Mouse (Mus musculus): Measurements from ENCODE around the gene Gpc3. TPM values are rescaled to one million over a fixed set of nuclear protein-coding genes. Genes with fewer than 3 reads are reported as not detected.
"Not testable (repeated sequence)": the region's sequence is repeated elsewhere in the genome, so short reads cannot be mapped to it uniquely, and the experiment has no call there.

Gene Gpc3
- polyA plus RNA-seq, 1 experiment = 36.7 TPM

DNA sequence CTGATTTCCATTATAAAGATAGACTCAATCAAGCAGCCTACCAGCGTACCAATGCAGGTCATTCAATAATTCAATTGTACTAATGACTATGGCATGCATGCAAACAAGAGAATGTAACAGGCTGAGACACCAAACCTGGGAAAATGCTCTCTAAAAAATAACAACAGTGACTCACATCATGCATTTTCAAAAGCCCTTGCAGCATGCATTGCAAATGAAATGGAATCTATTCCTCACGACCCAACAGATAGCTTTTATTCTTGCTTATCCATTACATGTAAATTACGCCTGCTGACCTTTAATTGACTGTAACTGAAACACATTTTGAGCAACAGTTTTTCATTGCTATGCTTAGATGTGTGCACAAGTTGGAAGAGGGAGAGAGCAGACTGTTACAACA is 200.8 kb downstream of the Gpc3 start:
- no peak for DNase-seq (ENCODE audit: low read depth)

DNA sequence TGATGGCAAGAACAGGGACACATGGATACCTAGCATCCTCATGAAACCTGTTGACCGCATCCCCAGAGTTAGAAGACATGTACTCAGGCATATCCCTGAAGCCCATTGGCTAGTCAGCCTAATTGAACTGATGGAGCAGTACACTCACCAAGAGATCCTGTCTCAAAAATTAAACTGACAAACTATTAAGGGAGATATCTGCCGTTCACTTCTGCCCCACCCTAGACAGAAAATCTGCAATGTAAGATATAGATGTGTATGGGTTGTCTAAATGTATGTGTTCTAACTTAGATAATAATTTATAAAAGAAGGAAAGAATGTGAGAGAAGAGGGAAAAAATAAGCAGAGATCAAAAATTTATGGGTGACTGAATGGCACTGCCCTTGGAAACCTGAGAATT is 212.6 kb downstream of the Gpc3 start:
- DNase-seq (ENCODE audit: low read depth) = no peak

DNA sequence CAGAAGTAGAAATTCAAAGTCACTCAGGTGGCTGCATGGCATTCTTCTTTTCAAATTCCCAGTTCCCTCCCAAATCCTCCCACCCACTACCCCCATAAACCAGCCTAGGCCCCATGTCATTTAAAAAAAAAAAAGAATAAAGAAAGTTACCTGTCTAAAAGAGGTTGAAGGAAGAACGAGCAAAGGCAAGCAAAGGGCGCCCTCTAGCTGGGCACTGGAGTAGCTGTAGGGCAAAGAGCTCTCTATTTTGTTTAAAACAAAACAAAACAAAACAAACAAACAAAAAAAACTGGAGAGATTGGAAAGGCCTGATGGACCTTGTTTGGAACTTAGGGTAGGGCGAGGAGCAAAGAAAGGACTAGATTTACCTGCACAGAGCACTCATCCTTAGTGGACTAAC is 238.6 kb downstream of the Gpc3 start:
- no peak for DNase-seq (ENCODE audit: low read depth)

DNA sequence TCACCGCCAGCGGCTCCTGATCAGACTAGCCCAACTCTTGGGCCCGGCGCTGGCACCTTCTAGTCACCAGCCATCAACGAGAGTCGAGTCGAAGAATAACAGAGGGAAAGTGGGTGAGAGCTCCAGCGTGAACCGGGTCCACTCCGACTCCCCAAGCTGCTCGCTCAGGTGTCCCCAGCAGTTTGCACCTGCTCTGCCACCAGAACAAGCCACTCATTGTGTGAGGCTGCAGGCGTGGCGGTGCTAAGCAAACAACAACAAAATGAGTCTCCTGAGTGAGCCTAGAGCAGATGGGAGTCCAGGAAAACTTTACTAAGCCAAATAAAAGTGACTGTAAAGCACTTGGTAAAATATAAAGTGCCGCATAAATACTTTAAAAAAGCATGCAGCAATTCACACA is 239.5 kb downstream of the Gpc3 start:
- no peak for DNase-seq (ENCODE audit: low read depth)

DNA sequence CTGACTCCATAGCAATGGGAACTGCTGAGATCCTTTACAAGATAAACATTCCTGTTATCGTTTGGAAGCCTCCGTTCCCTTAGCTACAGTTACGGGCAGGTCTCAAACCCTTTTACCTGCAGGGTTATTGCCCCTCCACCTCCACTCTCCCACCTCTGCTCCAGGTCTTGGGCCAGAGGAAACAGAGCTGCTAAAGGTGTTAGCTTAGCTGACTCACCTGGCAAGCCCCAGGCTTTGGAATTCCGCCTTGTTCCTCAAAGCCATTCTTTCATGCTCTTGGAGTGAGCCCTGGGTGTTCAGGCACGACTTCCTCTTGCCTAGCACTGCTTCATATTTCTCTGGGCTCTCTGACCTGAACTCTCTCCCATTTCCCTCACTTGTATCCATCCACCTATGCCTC is 241.3 kb downstream of the Gpc3 start:
- peak; percentile 46 for DNase-seq (ENCODE audit: low read depth)

DNA sequence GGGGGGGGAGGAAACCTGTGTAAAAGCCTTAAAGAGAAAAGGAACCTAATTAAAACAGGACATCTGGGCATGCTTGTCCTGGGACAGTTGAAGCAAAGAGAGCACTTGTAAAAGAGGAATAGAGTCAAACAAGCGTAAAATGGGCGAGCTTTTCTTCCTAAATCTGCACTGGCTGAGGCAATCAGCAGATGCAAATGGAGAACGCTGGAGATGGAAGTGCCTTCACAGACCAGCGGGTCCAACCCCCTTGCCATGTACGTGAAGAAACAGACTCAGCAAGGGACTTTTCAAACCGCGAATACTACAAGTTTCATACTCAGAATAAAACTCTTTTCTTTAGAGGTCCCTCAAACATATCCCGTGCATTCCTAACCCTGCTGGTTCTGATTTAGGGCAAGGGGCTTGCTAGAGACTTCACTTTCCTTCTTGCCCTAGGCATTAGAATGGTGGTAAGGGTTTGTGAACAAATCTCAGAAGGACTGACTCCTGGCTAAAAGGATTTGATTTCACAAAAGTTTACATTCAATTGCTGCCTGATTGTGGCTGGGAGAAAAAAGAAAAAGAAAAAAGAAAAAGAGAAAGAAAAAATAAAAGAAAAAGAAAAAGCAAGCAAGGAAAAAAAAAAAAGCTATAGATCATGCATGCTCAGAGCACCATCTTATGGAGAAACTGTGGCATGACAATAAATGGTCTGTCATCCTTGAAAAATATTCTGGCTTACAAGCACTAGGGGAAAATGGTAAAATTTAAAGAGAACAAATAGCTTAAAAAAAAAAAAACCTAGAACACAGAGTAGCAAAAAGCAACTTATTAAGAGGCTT is 243.6 kb downstream of the Gpc3 start:
- no peak for DNase-seq (ENCODE audit: low read depth)

DNA sequence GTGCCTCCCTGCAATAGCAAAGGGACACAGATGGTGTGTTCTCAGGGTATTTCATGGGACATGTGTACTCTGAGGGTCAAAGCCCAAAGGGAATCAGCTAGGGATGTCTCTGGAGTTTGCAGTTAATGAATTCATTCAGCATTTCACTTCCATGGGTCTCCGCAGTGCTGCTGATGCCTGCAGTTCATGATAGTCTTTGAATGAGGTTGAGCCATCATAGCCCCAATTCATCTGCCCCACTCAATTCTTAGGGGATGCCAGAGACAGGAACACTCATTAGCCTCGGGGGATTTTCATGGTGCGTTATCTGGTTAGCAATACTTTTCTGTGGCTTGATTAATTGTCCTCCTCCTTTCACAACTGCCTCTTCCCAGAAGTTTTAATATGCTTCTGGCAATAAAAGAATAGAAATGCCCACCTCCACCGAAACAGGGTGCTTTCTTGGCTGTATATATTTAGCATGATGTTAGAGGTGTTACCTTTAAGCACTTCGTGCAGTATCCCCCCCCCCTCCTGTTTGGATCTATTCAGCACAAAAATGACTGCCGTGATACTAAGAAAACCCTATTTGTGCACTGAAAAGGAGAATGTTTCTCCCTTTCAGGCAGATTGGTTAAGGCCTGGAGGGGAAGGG is 244.3 kb downstream of the Gpc3 start:
- DNase-seq (ENCODE audit: low read depth) = no peak

DNA sequence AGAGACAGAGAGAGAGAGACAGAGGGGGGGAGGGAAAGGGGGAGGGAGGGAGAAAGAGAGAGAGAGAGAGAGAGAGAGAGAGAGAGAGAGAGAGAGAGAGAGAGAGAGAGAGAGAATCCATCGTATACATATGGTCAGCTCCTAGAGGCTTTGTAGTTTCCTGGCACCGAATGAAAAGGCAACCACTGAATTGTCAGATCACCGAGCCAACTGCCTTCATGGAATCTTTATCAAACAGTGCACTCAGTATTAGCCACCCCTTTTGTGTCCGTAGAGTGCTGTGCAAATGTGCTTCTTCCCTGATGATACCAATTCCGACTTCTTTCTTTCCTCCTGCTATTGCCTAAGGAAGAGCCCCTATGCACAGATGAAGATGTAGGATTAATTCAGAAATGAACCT is 246.9 kb downstream of the Gpc3 start:
- DNase-seq (ENCODE audit: low read depth) = no peak

DNA sequence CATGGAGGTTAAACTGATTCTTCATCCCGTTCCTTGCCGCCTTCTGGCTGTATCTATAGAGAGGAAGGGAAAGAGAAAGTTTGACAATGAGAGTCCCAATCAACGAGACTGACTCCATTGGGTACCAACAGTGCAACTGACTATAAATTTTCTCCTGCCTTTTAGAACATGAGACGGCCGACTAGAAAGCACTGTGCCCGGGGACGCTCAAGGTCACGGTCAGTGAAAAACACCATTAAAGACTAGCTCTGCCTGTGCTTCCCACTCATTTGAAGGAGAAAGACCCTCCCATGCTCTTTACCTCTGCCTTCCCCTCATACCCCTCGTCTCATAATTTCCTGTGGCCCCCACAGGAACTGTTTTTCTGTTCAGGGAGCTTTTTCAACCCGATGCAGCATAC is 248.0 kb downstream of the Gpc3 start:
- DNase-seq (ENCODE audit: low read depth) = no peak

DNA sequence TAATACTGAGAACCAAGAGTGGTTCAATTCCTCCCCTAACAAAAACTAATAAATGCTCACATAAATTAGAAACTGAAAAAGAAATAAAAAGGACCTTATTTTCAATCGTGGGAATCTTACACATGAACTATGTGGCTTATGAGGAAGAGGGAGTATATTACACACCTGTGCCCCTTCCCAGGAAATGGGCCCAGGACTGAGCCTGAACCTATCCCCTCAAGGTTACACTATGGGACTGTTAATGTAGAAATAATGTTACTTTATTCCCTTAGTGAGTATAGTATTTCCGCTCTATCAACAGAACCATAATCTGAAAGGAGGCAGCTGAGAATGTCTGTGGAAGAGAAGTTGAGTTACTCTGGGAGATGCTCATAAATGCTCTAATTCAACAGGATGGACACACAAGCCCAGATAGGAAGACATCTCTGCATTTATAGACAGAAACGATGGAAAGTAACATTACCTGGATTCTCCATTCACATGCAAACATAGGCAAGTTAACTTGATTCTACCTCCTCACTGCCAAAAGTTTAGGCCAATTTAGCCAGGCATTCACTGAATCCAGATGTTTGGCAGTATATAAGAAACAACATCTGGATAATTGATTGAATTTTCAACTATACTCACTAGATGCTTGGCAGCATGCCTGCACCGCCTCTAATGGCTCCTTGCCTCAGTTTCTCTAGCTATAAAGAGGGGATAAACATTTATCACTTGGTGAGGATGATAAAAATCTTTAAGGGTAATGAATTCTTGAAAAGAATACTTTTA is 251.3 kb downstream of the Gpc3 start:
- DNase-seq (ENCODE audit: low read depth) = no peak

DNA sequence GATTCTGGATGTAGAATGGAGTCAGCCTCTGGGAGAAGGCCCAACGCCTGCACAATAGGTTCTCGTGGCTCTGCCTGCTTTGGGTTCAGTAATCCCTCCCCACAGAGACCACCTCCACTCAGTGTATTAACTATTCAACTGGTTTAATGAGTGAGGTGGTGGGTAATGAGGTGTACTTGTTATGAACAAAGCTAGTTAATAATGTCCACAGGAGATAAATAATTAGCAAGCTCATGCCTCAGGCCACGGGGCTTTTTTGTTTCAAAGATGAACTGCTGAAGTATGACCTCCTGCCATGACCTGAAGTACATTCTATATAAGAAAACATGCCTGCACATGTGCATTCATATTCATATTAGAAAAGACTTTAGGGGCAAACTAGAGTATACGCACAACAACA is 260.8 kb downstream of the Gpc3 start:
- DNase-seq (ENCODE audit: low read depth) = no peak

DNA sequence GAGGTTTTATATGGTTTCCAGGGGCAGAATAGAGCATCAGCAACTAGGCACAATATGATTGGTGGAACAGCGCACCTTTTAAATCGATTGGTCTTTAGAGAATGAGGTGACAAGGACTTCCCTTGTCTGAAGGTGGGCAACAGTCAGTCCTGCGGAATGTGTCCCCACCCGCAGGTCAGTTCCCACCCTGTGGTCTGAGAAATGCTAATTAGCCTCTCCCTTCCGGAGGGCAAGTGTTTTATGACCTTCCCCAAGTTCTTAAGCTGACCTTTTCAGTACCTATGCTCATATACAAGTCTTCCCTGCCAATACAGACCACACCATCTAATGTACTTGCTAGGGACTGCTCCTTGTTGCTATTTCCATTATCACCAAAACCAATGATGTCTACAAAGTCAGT is 263.1 kb downstream of the Gpc3 start:
- not testable (repeated sequence) for DNase-seq (ENCODE audit: low read depth)

DNA sequence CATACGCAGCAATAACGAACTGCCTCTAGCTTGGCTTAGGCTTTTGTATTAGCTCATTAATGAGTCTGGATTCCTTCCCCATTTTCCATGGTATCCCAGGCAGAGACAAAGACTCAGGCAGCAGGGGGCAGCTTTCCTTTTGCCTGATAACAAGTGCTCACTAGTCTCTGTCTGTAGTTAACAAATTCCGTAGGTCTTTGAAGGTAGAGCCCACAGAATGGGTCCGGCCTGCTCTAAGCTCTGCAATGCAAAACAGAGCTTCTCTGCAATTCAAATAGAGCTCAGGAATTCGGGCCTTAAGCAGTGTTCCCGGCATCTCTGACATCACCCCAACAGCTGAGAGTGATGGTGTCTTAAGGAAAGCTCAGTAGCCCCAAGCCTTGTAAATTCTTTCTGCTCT is 265.0 kb downstream of the Gpc3 start:
- no peak for DNase-seq (ENCODE audit: low read depth)

DNA sequence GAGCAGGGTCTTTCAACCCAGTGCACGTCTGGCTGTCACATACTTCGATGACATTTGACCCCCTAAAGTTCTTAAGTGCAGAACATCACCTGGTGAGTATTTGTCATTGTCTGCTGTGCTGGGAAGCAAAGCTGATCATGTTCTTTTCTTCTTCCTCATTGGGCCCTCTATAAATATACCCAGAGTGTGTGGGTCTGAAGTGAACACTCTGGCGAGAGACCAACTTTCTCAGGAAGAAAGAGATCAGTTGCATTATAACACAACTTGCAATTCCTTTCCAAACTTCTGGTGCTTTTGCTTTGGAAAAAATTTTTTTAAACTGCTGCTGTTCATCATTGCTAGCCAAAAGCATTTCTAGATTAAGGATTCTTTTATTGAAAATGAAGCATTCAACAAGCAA is 269.7 kb downstream of the Gpc3 start:
- DNase-seq (ENCODE audit: low read depth) = no peak

DNA sequence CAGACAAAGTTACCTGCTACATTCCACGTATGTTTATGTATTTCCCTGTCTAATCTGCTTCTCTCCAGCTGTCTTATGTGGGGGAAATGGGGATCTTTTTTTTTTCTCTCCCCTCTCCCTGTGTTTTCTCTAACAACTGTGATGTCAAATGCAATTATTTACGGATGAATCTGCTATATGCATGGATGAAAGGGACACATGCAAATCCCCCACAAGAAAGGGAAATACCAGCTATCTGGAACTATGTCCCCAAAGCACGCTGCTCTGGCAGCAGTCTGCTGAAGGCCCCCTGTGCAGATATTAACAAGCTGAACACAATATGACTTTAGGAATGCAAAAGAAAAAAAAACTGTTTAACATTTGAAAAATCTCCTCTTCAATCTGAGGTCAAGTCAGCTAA is 273.5 kb downstream of the Gpc3 start:
- DNase-seq (ENCODE audit: low read depth) = no peak

DNA sequence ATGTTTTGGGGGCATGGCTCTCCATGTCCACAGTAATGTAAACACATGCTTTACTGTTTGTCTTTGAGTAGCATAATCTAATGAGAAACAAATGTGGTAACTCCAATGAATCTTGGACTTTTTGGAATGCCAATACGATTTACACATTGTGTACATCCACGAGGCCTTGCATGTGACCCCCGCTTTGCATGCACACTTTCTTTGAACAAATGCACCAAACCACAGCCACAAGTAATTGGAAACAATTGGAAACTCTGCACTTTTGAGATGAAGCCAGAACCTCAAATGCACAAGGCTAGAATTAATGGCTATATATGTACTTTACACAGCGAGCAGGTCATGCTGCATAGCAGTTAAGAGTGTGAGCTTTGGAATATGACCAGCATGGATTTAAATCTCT is 292.0 kb downstream of the Gpc3 start:
- no peak for DNase-seq (ENCODE audit: low read depth)

DNA sequence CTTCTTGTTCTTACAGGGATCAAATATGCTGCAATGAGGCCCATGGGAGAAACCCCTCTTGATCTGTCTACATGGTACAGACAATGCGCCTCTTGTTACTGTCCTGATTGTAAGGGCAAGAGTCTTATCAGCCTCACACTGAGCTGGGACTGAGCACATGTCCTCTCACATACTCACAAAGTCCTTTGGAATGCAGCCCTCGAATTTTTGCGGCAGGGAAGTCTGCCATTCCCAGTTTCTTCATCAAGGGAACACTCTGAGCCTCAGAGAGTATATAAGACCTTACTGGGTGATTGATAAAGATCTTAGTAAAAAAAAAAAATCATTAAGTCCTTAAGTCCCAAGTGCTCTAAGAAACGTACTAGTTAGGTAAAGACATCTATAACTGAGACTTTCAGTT is 293.1 kb downstream of the Gpc3 start:
- DNase-seq (ENCODE audit: low read depth) = peak; percentile 51

DNA sequence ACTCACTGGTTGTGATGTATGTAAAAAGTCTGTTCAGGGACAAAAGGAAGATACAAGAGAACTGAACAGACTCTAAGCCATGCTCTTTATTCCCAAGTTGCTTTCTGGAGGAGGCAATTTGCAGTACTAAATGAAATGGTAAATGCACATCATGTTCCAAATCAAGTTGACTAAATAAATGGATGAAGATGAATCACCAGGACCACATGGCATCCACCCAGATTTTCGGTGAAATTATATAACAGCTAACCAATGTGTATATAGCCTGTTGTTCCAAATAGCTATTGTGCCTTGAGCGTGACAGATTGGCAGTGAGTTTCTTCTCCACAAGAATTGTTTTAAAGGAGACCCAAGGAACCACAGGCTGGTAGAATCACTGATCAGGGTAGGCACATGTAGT is 302.8 kb downstream of the Gpc3 start:
- no peak for DNase-seq (ENCODE audit: low read depth)

DNA sequence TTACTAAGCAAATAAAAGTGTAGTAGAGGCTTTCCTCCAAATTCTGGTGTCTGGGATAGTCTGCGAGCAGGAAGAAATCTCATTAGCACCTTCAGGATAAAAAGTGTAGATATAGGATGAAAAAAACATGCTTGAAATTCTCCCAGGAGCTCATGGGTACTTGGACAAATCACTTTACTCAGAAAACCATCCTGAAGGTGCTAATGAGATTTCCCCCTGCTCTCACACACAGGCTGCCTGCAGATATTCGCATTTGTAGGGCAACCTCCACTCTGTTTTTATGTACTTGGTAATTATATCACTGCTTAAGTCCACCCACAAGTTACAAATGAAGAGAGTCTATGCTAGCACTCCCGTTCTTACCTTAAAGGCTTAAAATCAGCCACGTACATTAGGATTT is 308.5 kb downstream of the Gpc3 start:
- no peak for DNase-seq (ENCODE audit: low read depth)

DNA sequence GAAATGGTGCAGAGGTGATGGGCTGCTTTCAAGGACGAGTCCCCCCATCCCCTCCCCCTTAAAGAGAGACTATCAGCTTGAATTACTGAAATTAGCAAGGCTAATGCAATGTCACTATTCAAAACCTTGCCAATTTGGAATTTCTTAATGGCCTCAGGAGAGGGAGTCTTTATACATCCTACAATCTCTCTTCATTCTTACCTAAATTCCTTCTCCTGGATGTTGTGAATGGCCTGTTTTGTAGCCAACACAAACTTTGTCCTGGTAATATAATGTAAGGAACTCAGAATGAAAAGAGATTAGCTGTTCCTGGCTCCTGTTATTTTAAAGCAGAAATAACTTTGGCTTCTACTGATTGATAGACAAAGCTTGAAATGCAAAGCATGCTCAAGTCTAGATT is 325.0 kb downstream of the Gpc3 start:
- DNase-seq (ENCODE audit: low read depth) = peak; percentile 52

DNA sequence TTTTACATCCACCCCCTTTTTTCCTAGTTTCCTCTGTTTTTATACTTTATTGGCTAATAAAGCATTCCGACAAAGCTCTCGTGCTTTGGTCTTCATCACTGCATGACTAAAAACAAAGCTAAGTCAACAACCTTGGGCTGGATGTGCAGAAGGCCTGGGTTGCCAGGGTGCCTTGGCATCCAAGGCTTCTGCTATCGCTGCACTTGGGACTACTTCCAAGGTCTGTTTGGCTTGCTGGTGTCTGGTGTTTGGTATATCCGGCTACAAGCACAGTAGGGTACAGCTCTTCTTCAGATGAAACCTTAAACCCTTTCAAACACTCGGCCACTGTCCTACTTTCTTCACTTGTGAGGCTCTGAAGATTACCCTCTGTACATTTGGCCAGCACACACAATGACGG is 325.8 kb downstream of the Gpc3 start:
- no peak for DNase-seq (ENCODE audit: low read depth)

DNA sequence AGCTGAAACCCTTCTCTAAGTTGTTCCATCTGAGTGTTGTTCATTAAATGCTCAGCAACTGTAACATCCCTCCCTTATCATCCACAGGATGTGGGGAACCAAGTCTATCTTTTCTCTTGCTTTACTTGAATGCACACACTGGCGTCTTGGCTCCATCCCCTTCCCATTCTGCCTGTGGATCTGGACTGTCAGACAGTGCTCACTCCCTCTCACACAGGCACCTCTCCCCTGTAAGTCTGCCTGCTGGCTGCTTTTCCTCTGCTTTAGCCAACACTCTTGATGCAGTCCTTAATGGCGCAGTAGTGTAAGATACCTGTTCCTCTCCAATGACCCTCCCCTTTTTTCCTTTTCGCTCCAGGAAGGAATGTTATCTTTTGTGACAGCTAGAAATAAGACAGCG is 331.7 kb downstream of the Gpc3 start:
- DNase-seq (ENCODE audit: low read depth) = no peak

All from gonadal fat pad, adult 2 months (tissue).